Mouse (Mus musculus) heart, embryonic 14.5 days (tissue): ENCODE measurements around the gene Morc3. TPM values are rescaled to one million over a fixed set of nuclear protein-coding genes. Genes with fewer than 3 reads are reported as not detected.

Source experiments
- ATAC-seq: fragments of 200-750 bp; cut with Nextera tagmentation; 2 replicates; pipeline ENCODE4 v1.8.0; 2017; ENCODE audit warnings: low read depth, moderate TSS enrichment; ENCODE audit not compliant: insufficient number of reproducible peaks, insufficient read depth, low FRiP score
- H3K27ac ChIP-seq, 2 experiments: fragments of 200-500 bp in 1 of 2; fragments of 300-500 bp in 1 of 2; sonication (generic) in 1 of 2; replicated peaks in 1 of 2; 2 replicates each; pipeline ENCODE4 v1.5.1; 2012 to 2014; ENCODE audit warnings: low read depth in 2 of 2, low read length in 2 of 2, control low read depth in 1 of 2, mild to moderate bottlenecking in 1 of 2, mixed read lengths in 1 of 2; ENCODE audit not compliant: control insufficient read depth in 1 of 2, insufficient read depth in 1 of 2
- H3K27me3 ChIP-seq: fragments of 300-500 bp; sonication (generic); 2 replicates; pipeline ENCODE4 v1.6.1; 2014; ENCODE audit warnings: mild to moderate bottlenecking, low read length, control low read depth; ENCODE audit not compliant: control insufficient read depth, insufficient read depth
- H3K36me3 ChIP-seq: fragments of 300-500 bp; sonication (generic); 2 replicates; pipeline ENCODE4 v1.6.1; 2014; ENCODE audit warnings: mild to moderate bottlenecking, control low read depth, low read length, mixed read lengths; ENCODE audit not compliant: control insufficient read depth, insufficient read depth
- H3K4me1 ChIP-seq, 2 experiments: fragments of 200-500 bp in 1 of 2; fragments of 300-500 bp in 1 of 2; sonication (generic) in 1 of 2; 2 replicates each; pipeline ENCODE4 v1.6.1; 2012 to 2014; ENCODE audit warnings: low read length in 2 of 2, control low read depth in 1 of 2, mixed read lengths in 1 of 2; ENCODE audit not compliant: control insufficient read depth in 2 of 2, insufficient read depth in 2 of 2
- H3K4me2 ChIP-seq: fragments of 300-500 bp; sonication (generic); 2 replicates; pipeline ENCODE4 v1.6.1; 2014; ENCODE audit warnings: mild to moderate bottlenecking, low read length
- H3K4me3 ChIP-seq, 2 experiments: fragments of 200-500 bp in 1 of 2; fragments of 300-500 bp in 1 of 2; sonication (generic) in 1 of 2; 2 replicates each; pipeline ENCODE4 v1.5.1; 2012 to 2014; ENCODE audit warnings: low read length in 2 of 2, mild to moderate bottlenecking in 2 of 2, control low read depth in 1 of 2, low read depth in 1 of 2, moderate library complexity in 1 of 2; ENCODE audit not compliant: control insufficient read depth in 1 of 2, insufficient read depth in 1 of 2
- H3K9ac ChIP-seq: fragments of 300-500 bp; sonication (generic); 2 replicates; pipeline ENCODE4 v1.6.1; 2014; ENCODE audit warnings: mild to moderate bottlenecking, low read length
- H3K9me3 ChIP-seq: fragments of 300-500 bp; sonication (generic); 2 replicates; pipeline ENCODE4 v1.6.1; 2016; ENCODE audit warnings: low read length, control low read depth; ENCODE audit not compliant: control insufficient read depth
- WGBS: fragments of 180-500 bp; shearing (Covaris S2); extraction: QIAGEN DNeasy Blood & Tissue Kit; methylation state at CpG from one replicate; pipeline ENCODE4 v1.1.7; 2014; 5-methylcytosine and 5-hydroxymethylcytosine counted together
- polyA plus RNA-seq: library from polyadenylated mRNA; unstranded; fragments of >200 nt; fragmentation: Nextera tagmentation; extraction: Ambion mirVana; gene quantifications from 2 replicates; pipeline ENCODE4 v1.2.1, GENCODE M21; 2014

Gene Morc3
- polyA plus RNA-seq, 1 experiment from 2014 or later, result 23.8 TPM

DNA sequence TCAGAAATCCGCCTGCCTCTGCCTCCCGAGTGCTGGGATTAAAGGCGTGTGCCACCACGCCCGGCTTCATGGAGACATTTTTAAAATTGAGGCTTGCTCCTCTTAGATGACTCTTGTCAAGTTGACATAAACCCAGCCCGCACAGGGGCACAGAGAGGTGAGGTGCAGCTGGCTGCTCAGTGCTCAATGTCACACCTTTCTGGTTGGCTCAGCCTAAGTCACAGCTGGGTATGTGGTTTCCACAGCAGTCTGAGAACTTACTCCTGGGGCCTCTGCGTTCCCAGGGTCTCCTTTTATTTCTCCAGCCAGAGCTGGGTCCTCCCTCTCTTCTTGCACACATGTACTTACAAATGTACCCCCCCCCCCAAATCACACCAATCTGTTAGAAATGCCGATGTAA is 76.3 kb downstream of the Morc3 start:
- Histone ChIP-seq H3K4me2 (no peak overlapping the region), H3K9ac (no peak overlapping the region), H3K36me3 (peaks cover 10% of the 10 kb centered on the region; the same call in 1 of the 2 replicates), H3K4me3 (no peak overlapping the region), H3K4me1 (peaks cover 0 to 2% of the 10 kb centered on the region in 2 experiments; a peak in 1 of 4 replicates), H3K27me3 (no peaks in the 10 kb centered on the region), H3K27ac (no peak overlapping the region), H3K9me3 (no peaks in the 10 kb centered on the region)
- 87% methylated on average over 8 of the region's 8 CpGs for WGBS
- ATAC-seq, result no peak

DNA sequence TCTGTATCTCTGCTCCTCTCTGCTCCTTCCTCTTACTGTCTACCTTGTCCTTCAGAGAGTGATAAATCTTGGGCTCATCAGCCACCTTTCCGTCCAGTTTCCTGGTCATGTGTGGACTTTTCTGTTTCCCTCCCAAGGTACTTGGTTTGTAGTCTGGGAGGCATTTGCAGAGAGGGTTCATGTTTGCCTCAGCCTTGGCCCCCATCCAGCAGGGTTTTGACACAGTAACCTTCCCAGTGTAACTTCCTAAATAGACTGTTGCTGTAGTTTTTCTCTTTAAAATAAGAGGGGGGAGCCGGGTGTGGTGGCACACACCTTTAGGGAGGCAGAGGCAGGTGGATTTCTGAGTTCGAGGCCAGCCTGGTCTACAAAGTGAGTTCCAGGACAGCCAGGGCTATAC is 78.0 kb downstream of the Morc3 start:
- no peak for ATAC-seq
- Histone ChIP-seq H3K36me3 (peaks cover 9% of the 10 kb centered on the region; the same call in 1 of the 2 replicates), H3K9me3 (no peaks in the 10 kb centered on the region), H3K27ac (no peak overlapping the region), H3K4me3 (no peak overlapping the region), H3K4me1 (peaks cover 0 to 2% of the 10 kb centered on the region in 2 experiments; a peak in 1 of 4 replicates), H3K9ac (no peak overlapping the region), H3K27me3 (no peaks in the 10 kb centered on the region), H3K4me2 (no peak overlapping the region)
- 78% methylated on average over 3 of the region's 3 CpGs for WGBS

GRCm38 (mm10) chr16:93910735-93911665 is 79.1 kb downstream of the Morc3 start:
- Histone ChIP-seq H3K4me2 (no peak overlapping the region), H3K9ac (no peak overlapping the region), H3K4me1 (peaks cover 0 to 2% of the 10 kb centered on the region in 2 experiments; a peak in 1 of 4 replicates), H3K27me3 (no peaks in the 10 kb centered on the region), H3K27ac (no peak overlapping the region), H3K4me3 (no peak overlapping the region), H3K36me3 (peaks cover 6% of the 10 kb centered on the region; the same call in 1 of the 2 replicates), H3K9me3 (no peaks in the 10 kb centered on the region)
- 56% methylated on average over 27 of the region's 28 CpGs for WGBS
- no peak for ATAC-seq

GRCm38 (mm10) chr16:93912158-93912557 is 80.2 kb downstream of the Morc3 start:
- H3K27ac ChIP-seq, result no peak overlapping the region
- H3K4me3 ChIP-seq, result no peak overlapping the region
- H3K9ac ChIP-seq, result no peak overlapping the region
- no peaks in the 10 kb centered on the region for H3K4me1 ChIP-seq
- H3K27me3 ChIP-seq, result no peaks in the 10 kb centered on the region
- H3K9me3 ChIP-seq, result no peaks in the 10 kb centered on the region
- no peak overlapping the region for H3K4me2 ChIP-seq
- H3K36me3 ChIP-seq, result no peaks in the 10 kb centered on the region
- 78% methylated on average over 5 of the region's 5 CpGs for WGBS
- no peak for ATAC-seq

DNA sequence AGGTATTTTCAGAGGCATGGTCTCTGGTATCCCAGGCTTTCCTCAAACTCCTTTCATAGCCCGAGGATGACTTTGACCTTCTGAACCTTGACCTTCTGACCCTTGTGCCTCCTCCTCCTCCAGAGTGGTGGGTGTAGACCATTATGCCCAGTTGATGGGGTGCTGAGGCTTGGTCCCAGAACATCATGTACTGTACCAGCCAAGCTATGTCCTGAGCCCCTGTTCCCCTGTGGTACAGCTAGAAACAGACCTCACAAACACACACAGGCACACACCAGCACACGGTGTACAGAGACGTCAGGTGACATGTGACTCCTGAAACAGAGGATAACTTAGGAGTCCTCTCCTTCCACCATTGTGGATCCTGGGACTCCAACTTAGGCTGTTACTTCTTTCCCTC is 80.9 kb downstream of the Morc3 start:
- Histone ChIP-seq H3K4me3 (no peak overlapping the region), H3K9ac (no peak overlapping the region), H3K9me3 (no peaks in the 10 kb centered on the region), H3K4me2 (no peak overlapping the region), H3K36me3 (no peaks in the 10 kb centered on the region), H3K4me1 (no peaks in the 10 kb centered on the region), H3K27me3 (no peaks in the 10 kb centered on the region), H3K27ac (no peak overlapping the region)
- ATAC-seq, result no peak
- WGBS, result 69% methylated on average over 3 of the region's 3 CpGs

- whole genome bisulfite sequencing, result 62% methylated on average over 10 of the region's 10 CpGs
- H3K9me3 ChIP-seq, result no peaks in the 10 kb centered on the region
- no peak for ATAC-seq
- no peak overlapping the region for H3K9ac ChIP-seq
- H3K4me1 ChIP-seq, result 0 out of 4 replicates have a peak, but pooled peaks cover 0 to 2% of the 10 kb centered on the region in 2 experiments
- H3K4me3 ChIP-seq, result no peak overlapping the region
- no peaks in the 10 kb centered on the region for H3K36me3 ChIP-seq
- H3K4me2 ChIP-seq, result no peak overlapping the region
- H3K27me3 ChIP-seq, result no peaks in the 10 kb centered on the region
- H3K27ac ChIP-seq, result no peak overlapping the region
These were observed 82.1 kb downstream of the Morc3 start for GRCm38 (mm10) chr16:93913881-93914576.

DNA sequence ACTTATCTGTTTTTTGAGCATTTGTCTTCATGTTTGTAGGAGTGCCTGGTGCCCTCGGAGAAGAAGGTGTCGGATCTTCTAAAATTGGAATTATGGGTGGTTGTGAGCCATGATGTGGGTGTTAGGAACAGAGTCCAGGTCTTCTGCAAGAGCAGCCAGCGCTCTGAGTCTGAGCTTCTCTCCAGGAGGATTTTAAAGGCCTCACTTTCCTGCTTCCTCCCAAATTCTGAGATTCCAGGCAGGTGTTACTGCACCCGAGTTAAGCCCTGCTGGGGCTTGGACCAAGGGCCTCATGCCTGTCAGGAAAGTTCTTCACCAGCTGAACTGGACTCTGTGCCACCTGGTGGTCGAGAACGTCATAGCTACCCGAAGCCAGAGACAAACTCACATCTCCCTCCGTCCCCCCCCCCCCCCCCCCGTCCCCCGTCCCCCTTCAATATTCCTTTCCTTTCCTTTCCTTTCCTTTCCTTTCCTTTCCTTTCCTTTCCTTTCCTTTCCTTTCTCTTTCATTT is 83.5 kb downstream of the Morc3 start:
- H3K9me3 ChIP-seq, result no peaks in the 10 kb centered on the region
- no peak overlapping the region for H3K4me2 ChIP-seq
- no peak overlapping the region for H3K9ac ChIP-seq
- 0 out of 4 replicates have a peak, but pooled peaks cover 0 to 2% of the 10 kb centered on the region in 2 experiments for H3K4me1 ChIP-seq
- no peaks in the 10 kb centered on the region for H3K27me3 ChIP-seq
- no peaks in the 10 kb centered on the region for H3K36me3 ChIP-seq
- no peak for ATAC-seq
- H3K27ac ChIP-seq, result no peak overlapping the region
- no peak overlapping the region for H3K4me3 ChIP-seq
- 26% methylated on average over 10 of the region's 10 CpGs for WGBS
